Mouse (Mus musculus) midbrain, embryonic 10.5 days (tissue): ENCODE data around the gene Fmo6. TPM values are rescaled to one million over a fixed set of nuclear protein-coding genes. Genes with fewer than 3 reads are reported as not detected.

Experiments
- DNase-seq: peaks from one replicate; pipeline ENCODE4 v3.0.0-alpha.2; 2017; ENCODE audit warnings: low spot score
- H3K27ac ChIP-seq: fragments of 300-500 bp; sonication (generic); replicated peaks from 2 replicates; pipeline ENCODE4 v1.5.1; 2016; ENCODE audit warnings: mild to moderate bottlenecking
- H3K27me3 ChIP-seq: fragments of 300-500 bp; sonication (generic); 2 replicates; pipeline ENCODE4 v1.6.1; 2016; ENCODE audit warnings: low read depth, mild to moderate bottlenecking; ENCODE audit not compliant: poor library complexity, severe bottlenecking
- H3K36me3 ChIP-seq: fragments of 300-500 bp; sonication (generic); 2 replicates; pipeline ENCODE4 v1.6.1; 2016; ENCODE audit warnings: mild to moderate bottlenecking, moderate library complexity
- H3K4me1 ChIP-seq: fragments of 300-500 bp; sonication (generic); 2 replicates; pipeline ENCODE4 v1.6.1; 2016
- H3K4me3 ChIP-seq: fragments of 300-500 bp; sonication (generic); 2 replicates; pipeline ENCODE4 v1.5.1; 2016; ENCODE audit warnings: mild to moderate bottlenecking, moderate library complexity
- H3K9me3 ChIP-seq: fragments of 300-500 bp; sonication (generic); replicated peaks from 2 replicates; pipeline ENCODE4 v1.6.1; 2016; ENCODE audit warnings: mild to moderate bottlenecking
- WGBS: fragments of 180-500 bp; shearing (Covaris S2); methylation state at CpG from one replicate; pipeline ENCODE4 v1.1.7; 2016; 5-methylcytosine and 5-hydroxymethylcytosine counted together
- polyA plus RNA-seq: library from polyadenylated mRNA; unstranded; fragments of >200 nt; fragmentation: Nextera tagmentation; extraction: Ambion mirVana; gene quantifications from 2 replicates; pipeline ENCODE4 v1.2.1, GENCODE M21; 2016

The Fmo6 gene
- polyA plus RNA-seq, 1 experiment from 2014 or later: not detected

GRCm38 (mm10) chr1:162867396-162867795 is 69.9 kb downstream of the Fmo6 start:
- Histone ChIP-seq H3K4me1 (peaks cover 5% of the 10 kb centered on the region), H3K27me3 (no peaks in the 10 kb centered on the region), H3K27ac (no peak overlapping the region), H3K9me3 (0 out of 2 replicates have a peak, but pooled peaks cover 6% of the 10 kb centered on the region), H3K36me3 (no peaks in the 10 kb centered on the region), H3K4me3 (no peak overlapping the region)
- 92% methylated on average over 4 of the region's 4 CpGs for WGBS
- no peak for DNase-seq

Other genes with a start within 250 kb of the Fmo6 start
- gene Prrc2c, start 197.0 kb downstream of the Fmo6 start, polyA plus RNA-seq: 144 and 148 TPM in 2 replicates
- gene Fmo4, start 123.5 kb downstream of the Fmo6 start, polyA plus RNA-seq: 0.58 and 0.95 TPM in 2 replicates
- gene Fmo1, start 70.9 kb downstream of the Fmo6 start, polyA plus RNA-seq: 10.9 and 14.7 TPM in 2 replicates
- 0.02 TPM in 1 of 2 replicates, not detected in the other for gene Fmo2, start 38.8 kb downstream of the Fmo6 start, polyA plus RNA-seq
- gene Fmo3, start 47.0 kb upstream of the Fmo6 start, polyA plus RNA-seq: not detected in 2 replicates
- gene Mroh9, start 148.2 kb upstream of the Fmo6 start, polyA plus RNA-seq: not detected in 2 replicates